Mouse (Mus musculus) erythroid progenitor cell, adult 5-6 weeks (primary cell): ENCODE results near the gene Pax8. TPM values are rescaled to one million over a fixed set of nuclear protein-coding genes. Genes with fewer than 3 reads are reported as not detected.

Source experiments
- ATAC-seq: replicated peaks from 2 replicates; pipeline ENCODE4 v1.8.0; 2016; ENCODE audit warnings: moderate number of reproducible peaks, mild to moderate bottlenecking, moderate TSS enrichment, inconsistent platforms; ENCODE audit not compliant: poor library complexity, low FRiP score, severe bottlenecking
- total RNA-seq, 2 experiments: library from RNA; stranded (forward) in 1 of 2; stranded (reverse) in 1 of 2; fragments of 150-400 nt in 1 of 2; fragments of 186-747, 209-891 nt in 1 of 2; gene quantifications; 2 replicates each; pipeline versions ENCODE4 v1.2.3 to v1.2.4; 2015 to 2017; ENCODE audit warnings: low replicate concordance in 2 of 2

Pax8 gene
- total RNA-seq, 2 experiments from 2014 or later = not detected

DNA sequence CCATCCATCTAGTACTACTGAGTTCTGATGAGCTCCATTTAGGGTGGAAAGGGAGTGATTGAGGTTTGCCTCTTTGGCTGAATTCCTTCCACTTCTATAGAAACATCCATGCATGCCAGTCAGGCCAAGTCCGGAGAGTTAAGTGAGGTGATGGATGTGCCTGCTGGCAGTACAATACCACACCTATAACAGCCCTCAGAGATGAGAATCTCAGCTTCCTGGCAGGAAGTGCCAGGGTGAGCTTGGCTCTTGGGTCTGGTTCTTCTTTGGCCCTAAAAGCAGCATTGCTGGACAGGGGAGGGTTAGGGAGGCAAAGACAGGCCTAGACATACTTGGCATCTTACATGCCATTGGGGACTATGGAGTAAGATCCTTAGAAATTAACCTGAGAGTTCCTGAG, 7.0 kb downstream of the Pax8 start:
- ATAC-seq = no peak

DNA sequence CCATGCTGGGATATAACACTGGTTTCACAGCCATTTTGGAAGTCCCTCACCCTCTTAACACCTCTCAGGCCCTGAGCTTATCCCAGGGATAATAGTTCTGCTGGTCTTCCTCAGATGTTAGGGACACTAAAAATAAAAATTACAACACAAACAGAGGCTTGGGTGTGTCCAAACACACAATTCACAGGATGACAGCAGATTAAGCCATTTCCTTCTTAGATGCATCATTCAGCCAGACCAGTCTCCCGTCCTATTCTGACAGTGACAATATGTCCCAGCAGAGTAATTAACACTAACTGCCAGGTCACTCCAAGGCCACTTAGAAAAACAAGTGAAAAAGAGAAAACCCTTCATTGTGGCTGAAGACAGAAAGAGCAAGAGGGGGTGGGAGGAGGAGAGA, 8.2 kb downstream of the Pax8 start:
- no peak for ATAC-seq

DNA sequence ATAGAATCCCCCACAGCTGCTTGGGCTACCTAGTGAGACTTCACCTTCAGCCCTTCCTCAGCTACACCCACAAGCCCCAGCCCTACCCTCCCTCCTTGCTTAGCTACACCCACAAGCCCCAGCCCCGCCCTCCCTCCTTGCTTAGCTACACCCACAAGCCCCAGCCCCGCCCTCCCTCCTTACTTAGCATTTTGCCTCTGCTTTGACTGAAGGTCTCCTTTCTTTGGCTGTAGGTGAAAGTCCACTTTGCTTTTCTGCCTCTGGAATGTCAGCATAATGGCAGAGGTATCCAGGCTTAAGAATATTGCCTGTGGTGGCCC, 14.6 kb downstream of the Pax8 start:
- ATAC-seq = no peak

DNA sequence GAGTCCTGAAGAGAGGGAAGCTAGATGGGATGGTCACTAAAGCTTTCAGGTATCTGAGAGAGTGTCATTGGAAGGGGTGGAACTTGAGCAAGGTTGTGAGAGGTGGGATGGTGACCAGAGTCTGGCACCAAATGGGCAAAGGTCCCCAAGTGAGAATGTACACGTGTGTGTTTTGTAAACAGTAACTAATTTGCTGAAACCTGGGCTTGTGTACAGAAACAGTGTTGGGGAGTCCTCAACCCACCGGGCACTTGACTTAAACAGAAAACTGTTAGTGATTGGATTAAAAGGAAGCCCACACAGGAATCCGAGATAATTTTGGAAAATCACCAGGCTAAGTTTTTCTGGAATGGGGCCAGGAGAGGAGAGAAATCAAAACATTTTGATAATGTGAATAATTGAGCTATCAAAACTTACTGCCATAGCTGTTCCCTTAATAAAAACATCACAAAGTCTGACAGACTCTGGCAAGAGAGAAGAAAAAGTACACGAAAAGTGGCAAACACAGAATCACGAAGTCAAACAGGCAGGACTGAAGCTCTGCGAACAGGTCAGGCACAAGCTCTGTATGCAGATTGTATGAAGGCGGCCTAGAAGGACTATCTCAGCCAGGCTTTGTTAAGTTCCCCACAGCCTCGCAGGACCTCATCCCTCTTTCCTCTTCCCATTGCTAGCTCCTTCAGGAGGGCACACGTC, 15.1 kb downstream of the Pax8 start:
- ATAC-seq = no peak

DNA sequence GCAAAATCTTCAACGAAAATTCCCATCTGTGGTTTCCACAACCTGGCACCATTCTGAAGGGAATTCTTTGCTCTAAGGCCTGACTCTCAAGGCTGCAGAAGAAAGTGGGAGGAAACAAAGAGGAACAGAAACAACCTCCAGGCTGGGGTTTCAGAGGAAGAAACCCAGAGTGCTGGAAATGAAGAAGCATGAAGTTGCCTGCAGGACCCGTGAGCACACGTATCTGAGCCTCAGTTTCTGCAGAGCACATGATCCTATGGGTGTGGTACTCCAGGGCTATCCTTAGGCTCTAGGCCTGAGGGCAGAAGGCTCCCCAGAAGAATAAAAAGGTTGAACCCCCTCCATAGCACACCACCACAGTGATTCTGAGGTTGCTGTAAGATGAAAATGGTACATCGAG, 18.6 kb downstream of the Pax8 start:
- no peak for ATAC-seq

DNA sequence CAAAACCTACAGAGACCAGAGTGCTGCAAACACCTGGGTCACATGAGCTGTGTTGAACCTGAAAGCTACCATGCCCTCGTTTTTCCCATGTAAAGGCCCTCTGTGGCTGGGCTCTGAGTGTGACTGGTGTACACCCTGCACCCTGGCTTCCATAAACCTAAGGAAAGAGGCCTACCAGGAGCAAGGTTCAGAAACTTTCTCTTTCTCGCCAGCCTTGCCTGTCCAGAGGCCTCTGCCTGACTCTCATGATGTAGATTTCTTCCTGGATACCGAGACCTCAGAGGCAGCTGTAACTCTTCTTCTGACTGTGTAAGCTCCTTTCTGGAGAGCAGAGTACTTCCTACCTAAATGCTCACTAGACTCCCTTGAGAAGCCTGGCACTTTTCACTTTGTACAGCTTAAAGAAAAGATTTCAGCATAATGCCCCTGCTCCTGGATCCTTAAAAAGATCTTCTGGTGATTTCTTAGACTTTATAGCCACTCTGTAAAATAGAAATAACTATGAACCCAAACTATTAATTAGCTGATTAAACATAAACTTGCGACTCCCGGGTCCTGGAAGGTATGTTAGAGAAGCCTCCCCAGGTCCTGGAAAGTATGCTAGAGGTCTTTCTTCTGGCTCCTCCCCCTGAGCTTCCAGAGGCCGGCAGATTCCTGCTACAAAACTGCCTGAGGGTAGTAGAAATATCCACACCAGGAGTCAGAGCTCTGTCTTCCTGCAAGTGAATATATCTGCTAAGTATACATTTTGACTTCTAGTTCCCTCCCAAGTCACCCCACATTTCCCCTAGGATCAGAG, 20.1 kb downstream of the Pax8 start:
- no peak for ATAC-seq

DNA sequence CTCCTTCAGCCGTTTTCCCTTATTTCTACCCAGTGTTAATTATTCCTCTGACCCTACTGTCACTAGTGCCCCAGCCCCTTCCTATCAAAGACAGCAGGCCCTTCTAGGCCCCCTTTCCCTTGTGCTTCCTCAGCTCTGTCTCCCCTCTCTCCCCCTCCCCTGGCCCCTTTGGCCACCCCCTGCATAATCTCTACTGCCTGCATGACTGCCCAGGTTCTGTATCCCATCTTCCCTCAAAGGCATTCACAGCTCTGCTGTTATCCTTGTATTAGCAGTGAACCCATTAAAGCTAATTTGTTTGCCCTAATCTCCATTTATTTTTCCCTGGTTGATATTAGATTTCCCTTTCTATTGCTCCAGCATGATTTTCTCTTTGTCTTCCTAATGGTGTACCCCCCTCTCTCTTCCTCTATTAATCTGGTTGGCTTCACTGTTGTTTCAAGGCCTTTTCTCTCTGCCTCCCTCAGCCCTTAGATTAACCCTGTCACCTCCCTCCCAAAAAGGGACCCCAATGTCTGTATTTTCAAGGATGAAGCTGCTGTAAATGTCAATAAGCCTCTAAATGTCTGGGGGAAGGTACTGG, 20.9 kb downstream of the Pax8 start:
- no peak for ATAC-seq

DNA sequence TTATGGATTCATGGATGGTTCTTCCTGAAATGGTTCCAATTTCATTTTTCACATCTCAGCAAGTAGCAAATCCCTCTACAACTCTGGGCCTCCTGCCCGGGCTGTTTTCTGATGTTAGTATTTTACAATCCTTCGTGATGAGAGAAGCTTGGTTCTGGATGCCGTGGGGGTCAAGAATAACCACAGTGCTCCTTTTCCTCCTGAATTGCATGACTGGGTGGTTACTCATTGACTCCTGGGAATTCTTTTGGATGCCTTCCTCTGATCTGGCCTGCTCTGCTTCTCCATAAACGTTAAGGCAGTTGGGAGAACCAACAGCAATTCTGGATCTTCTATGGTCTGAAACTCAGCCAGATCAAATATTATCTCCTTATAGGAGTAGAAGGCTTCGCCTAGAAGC, 22.2 kb downstream of the Pax8 start:
- no peak for ATAC-seq

DNA sequence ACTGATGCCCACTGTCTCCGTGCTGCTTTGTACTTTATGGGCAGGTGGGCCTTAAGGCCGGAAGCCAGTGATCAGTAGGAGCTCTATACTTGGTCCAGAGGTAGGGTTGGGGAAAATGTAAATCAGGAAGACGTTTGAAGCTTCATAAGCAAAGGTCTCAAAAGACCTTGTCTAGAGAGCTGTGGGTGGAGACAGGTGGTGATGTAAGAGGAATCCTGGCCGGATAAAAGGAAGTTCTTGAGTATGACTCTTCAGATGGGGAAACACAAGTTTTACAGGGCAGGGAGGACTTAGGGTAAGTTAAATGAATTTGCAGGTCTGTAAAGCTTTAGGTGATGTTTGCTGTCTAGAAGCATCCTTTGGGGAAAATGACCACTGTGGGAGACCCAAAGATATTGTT, 26.3 kb downstream of the Pax8 start:
- ATAC-seq = no peak

DNA sequence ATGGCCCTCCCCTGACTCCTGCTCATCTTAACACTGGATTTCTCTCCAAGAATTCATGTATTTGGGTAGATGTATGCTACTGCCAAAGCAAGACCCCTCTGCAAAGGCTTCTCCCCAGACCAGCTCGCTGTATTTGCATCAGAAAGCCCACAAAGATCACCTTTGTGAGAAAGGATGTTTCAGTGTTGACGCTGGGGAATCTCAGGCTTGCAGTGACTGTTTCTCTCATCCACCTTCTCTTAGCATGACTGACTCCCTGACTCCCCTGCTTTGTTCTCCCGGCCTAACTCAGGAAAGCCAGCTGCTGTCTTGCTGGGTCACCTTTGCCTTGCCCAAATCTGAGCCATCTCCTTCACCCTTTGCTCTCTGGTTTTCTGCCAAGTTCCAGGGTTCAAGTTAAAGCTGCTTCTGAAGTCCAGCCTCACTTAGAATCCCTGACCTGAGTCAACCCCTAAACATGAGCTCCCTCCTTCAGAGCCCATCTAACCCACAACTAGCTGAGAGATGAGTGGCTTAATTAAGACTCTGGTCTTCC, 32.1 kb downstream of the Pax8 start:
- no peak for ATAC-seq

DNA sequence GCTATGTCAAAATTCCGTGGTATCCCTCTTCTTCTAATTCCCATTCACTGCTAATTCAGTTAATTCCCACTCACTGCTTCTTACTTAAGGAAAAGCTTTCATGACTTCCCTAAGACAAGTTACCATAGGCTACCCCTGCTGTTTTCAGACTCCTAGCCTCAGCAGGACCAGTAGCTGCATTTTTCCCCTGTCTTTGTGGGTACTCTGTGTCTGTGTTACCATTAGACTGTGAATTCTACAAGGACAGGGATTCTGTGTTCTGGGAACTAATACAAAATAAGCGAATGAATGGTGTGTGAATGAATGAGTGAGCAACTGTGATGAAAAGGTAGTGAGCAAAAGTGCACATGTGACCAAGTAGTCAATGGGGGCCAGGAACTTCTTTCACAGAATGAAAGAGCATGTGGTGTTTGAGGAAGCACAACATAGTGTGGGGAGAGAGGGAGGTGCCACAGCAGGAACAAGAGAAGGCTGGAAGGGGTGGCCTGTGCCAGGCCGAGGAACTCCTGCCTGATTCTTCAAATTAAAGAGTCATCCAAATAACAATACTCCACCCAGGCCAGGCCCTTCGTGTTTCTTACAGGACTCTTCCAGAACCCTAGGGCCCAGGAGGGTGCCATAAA, 33.0 kb downstream of the Pax8 start:
- no peak for ATAC-seq

DNA sequence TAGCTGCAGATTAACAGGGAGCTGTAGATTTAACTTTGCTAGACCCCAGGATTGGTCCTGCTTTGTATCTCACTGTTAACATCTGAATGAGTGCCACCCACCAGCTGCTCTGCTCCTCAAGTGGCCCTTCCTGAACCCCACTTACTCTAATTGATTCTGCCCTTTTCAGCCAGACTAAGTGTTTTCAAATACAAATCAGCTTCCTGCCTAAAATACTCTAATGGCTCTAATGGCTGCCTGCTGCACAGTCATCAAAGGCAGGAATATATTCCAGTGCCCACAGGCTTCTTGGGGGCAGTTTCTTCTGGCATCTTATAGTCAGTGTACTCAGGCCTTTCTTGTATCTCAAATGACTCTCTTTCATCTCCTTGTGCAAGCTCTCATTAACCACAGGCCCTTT, 33.5 kb downstream of the Pax8 start:
- ATAC-seq = no peak

DNA sequence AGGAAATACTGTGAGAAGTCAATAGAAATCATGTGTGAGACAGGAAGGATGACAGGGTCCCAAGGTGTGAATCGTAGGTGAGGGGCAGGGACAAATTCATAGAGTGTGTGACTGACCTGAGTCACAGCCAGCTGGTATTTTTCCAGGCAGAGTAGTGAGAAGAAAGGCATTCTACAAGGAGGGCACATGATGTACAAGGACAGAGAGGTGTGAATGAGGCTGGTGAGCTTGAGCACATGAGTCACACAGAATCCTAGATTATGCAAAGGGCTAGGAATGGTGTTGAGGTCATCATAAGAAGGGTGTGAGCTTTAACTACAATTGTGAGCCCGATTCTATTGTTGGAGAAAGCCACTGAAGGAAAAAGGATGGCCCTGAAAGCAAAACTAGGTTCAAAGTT, 35.3 kb downstream of the Pax8 start:
- no peak for ATAC-seq

DNA sequence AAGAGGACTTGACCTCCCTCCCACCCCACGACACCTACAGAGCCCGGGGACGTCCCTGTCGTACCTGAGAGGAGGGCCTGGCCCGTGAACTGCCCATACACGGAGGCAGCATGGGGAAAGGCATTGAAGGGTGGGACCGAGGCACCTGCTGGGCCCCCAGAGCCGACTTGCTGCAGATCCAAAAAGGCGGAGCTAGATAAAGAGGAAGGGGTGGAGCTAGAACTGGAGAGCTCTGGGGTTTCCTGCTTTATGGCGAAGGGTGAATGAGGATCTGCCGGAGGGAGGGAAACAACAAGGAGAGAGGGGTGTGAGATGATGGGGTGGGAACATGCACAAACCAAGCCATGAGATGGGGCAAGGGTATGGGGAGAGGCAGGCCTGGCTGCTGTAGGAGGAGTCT, 39.7 kb downstream of the Pax8 start:
- ATAC-seq = no peak

DNA sequence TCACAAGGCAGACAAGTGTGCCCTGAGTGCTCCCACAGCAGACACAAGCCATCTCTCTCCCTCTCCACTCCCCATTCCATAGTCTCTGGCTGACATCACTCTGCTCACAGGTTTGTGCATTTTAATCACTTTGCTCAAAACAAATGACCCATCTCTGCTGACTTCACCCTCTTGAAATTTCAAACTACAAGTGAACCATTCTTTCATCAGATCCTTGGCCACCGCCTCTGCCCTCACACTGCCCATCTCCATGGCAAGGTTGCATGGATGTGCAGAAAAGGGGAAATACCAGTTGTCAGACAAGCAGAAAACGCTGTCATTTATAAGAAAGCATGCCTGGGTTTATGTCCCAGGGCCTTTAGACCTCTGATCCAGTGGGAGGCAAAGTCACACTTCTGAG, 40.7 kb downstream of the Pax8 start:
- ATAC-seq = no peak

DNA sequence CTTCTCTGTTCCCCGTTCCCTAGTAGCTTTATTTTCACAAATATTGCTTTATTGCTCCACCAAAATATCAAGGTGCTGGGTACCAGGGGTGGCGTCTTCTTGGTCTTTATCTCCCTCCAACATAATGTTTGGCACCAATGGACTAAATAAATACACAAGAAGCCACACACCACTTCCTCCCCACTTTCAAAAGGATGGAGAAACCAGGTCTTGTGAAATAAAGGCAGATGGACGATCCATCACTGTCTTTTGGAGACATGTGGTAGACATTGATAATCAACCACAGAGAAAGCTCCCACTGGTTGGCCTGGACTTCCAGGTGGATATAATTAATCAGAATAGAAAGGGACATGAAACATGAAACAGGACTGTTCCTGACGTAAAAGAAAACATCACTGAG, 45.6 kb downstream of the Pax8 start:
- no peak for ATAC-seq

DNA sequence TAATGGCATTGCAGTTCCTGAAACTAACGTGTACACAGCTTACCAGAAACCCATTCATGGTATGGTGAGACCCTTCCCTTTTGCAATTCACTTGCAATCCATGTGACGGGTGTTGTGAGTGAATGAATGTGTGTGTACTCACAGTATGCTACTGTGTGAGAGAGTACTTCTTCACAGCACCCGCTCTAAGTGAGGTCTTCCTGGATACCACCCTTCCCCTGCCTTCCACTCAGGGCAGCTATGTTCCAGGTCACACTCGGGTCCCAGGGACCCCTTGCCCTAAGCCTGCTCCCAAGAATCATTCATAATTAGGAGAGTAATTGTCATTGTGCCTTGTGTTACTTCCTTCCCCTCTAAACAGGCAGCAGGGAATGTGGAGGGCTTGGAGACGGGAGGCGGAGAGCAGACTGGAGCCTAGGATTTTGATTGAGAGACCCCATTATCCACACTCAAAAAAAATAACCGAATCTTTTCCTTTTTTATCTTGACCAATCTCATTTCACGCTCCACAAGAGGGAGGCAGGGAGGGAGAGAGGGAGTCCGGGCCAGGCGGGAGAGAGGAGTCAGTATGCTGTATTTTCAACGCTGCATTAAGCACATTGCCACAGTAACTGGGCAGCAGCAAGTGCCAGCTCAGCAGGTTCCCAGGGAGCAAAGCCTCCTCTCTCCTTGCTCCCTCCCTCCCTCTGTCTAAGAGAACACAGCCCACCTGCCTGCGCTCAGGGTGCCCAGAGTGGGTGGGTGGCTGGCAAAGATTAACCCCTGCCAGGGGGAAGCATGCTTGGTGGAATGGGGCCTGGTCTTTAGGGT, 47.3 kb downstream of the Pax8 start:
- no peak for ATAC-seq

DNA sequence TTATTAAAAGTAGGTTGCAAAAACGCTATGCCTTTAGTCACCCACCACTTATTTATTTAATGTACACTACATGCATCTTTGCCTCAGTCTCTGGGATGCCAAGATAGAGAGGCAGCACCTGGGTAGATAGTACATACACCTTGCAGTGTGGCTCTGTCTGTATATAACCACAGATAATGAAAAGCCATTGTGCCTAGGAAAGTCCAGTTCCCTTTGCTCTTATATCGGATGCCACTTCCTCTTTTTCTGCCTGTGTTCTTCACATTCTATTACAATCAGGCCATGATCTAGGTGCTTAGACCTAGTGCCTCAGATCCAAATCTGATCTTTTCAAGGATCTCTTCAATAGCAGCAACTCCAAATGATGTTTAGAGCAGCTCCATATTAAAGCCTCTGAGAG, 49.8 kb downstream of the Pax8 start:
- no peak for ATAC-seq

DNA sequence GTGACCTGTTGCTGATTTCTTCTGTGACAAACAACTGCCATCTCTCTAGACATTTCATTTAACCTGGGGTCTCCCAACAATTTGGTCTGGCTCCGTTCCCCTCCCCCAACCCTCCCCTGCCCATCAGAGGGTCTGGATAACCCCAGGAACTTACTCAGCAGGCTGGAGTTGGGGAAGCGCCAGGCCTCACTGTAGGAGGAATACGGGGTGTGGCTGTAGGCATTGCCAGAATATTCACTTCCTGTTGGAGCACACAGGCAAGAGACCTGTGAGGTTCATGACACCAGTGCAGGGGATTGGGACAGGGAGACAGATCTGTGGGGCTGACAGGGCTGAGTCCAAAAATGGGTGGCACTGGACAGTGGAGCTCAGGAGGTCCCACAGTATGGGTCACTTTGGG, 52.6 kb downstream of the Pax8 start:
- no peak for ATAC-seq
